Mouse (Mus musculus) neural tube, embryonic 12.5 days (tissue): ENCODE results near the gene Nr1h2. TPM values are rescaled to one million over a fixed set of nuclear protein-coding genes. Genes with fewer than 3 reads are reported as not detected.
A peak's percentile ranks its signal among the peaks of the same experiment; 100 is the strongest.

Experiments
- ATAC-seq: fragments of 200-750 bp; cut with Nextera tagmentation; 2 replicates; pipeline ENCODE4 v1.8.0; 2017; ENCODE audit warnings: low read depth, mild to moderate bottlenecking, moderate TSS enrichment, moderate library complexity; ENCODE audit not compliant: low FRiP score
- H3K27ac ChIP-seq: fragments of 300-500 bp; sonication (generic); 2 replicates; pipeline ENCODE4 v1.5.1; 2016
- H3K27me3 ChIP-seq: fragments of 300-500 bp; sonication (generic); replicated peaks from 2 replicates; pipeline ENCODE4 v1.6.1; 2016; ENCODE audit warnings: mild to moderate bottlenecking
- H3K36me3 ChIP-seq: fragments of 300-500 bp; sonication (generic); 2 replicates; pipeline ENCODE4 v1.6.1; 2016; ENCODE audit warnings: mild to moderate bottlenecking
- H3K4me1 ChIP-seq: fragments of 300-500 bp; sonication (generic); 2 replicates; pipeline ENCODE4 v1.6.1; 2016
- H3K4me2 ChIP-seq: fragments of 300-500 bp; sonication (generic); replicated peaks from 2 replicates; pipeline ENCODE4 v1.6.1; 2016; ENCODE audit warnings: mild to moderate bottlenecking
- H3K4me3 ChIP-seq: fragments of 300-500 bp; sonication (generic); 2 replicates; pipeline ENCODE4 v1.5.1; 2016
- H3K9ac ChIP-seq: fragments of 300-500 bp; sonication (generic); 2 replicates; pipeline ENCODE4 v1.6.1; 2016; ENCODE audit warnings: mild to moderate bottlenecking
- H3K9me3 ChIP-seq: fragments of 300-500 bp; sonication (generic); 2 replicates; pipeline ENCODE4 v1.6.1; 2016; ENCODE audit warnings: mild to moderate bottlenecking
- WGBS: fragments of 180-500 bp; shearing (Covaris S2); methylation state at CpG from one replicate; pipeline ENCODE4 v1.1.7; 2016; 5-methylcytosine and 5-hydroxymethylcytosine counted together
- polyA plus RNA-seq: library from polyadenylated mRNA; unstranded; fragments of >200 nt; fragmentation: Nextera tagmentation; extraction: Ambion mirVana; gene quantifications from 2 replicates; pipeline ENCODE4 v1.2.1, GENCODE M21; 2016

Gene Nr1h2
- polyA plus RNA-seq, 1 experiment from 2014 or later: 69.5 TPM

DNA sequence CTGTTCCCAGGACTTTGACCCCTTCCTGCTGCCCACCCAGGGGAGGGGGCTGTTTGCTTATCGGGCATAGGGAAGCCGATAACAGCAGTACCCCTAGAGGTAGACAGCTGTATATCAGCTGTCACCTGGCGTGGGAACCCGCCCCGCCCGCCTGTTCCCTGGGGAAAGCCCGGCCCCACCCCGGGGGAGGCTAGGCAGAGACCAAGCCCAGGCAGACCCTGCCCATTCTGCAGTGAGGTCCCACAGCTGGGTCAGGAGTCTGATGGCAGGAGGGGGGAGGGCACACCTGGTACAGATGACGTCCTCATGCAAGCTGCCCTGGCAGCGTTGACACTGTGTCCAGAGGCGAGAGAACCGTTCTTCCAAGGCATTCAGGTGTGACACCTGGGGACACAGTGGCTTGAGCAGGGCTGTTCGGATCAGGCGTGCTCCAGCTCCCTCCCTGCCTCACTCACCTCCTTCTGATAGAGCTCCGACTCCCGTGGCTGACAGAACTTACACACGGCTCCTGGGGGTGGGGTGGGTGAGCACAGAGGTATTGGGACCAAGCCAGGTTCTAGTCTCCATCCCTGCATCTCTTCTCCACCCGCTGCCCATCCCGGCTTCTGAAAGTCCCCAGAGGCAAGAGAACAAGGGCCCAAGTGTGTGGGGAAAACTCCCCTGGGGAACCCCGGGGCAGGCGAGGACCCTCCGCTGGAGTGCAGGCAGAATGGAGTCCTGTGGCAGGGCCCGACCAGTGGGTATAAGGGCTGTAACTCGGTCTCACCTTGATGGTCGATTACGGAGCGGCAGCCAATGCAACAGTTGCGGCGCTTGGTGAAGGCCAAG, 20.6 kb downstream of the Nr1h2 start:
- no peak overlapping the region for H3K9ac ChIP-seq
- H3K9me3 ChIP-seq: no peaks in the 10 kb centered on the region
- peaks cover 61% of the 10 kb centered on the region for H3K36me3 ChIP-seq
- H3K27me3 ChIP-seq: peaks cover 9% of the 10 kb centered on the region
- no peak for ATAC-seq
- 89% methylated on average over 29 of the region's 29 CpGs for WGBS
- H3K4me3 ChIP-seq: no peak overlapping the region
- H3K27ac ChIP-seq: no peak overlapping the region
- no peak overlapping the region for H3K4me2 ChIP-seq
- H3K4me1 ChIP-seq: peaks cover 1% of the 10 kb centered on the region; the same call in 1 of the 2 replicates

DNA sequence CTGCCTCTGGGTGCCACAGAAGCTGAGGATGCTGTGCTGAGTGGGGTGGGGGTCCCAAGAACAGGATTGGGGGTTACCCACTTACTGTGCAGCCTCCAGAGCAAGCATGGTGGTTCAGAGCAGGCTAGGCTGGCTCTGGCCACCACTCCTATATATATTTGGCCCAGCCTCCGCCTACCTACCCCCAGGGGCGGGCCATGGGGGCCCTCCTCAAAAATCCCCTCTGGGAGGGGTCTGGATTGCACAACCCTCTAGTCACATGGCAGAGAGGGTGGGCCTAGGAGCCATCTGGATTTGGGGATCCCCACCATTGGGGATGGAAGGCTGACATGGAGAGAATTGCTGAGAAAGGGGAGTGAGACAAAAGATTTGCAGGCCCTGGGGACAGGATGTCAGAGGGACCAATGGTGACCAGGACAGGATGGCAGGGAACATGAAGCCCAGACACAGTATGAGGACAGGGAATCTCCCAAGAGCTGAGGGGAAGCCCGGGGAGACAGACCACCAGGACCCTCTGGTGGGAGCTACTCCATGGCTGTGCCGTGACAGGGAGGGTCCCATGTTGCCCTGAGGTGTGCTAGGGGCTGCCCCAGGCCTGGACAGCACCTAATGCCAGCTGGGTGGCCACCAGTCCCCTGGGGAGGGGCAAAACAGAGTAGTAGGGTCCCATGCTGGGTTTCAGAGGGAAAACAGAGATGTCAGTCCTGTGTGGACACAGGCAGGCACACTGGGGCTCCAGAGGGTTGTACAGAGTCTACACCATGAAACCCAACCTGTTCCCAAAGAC, 21.6 kb downstream of the Nr1h2 start, which contains the start of gene Spib:
Spib (minus strand) TSS at position 126 of the 787 bp plus-strand sequence.
- H3K9ac ChIP-seq: no peak within 1 kb of the TSS
- H3K36me3 ChIP-seq: peaks cover 51% of the 10 kb centered on the region
- H3K4me1 ChIP-seq: peaks cover 7% of the 10 kb centered on the region; the same call in 1 of the 2 replicates
- no peak within 1 kb of the TSS for H3K27ac ChIP-seq
- no peak for ATAC-seq
- no peak within 1 kb of the TSS for H3K4me2 ChIP-seq
- 79% methylated on average over 4 of the region's 4 CpGs for WGBS
- no peaks in the 10 kb centered on the region for H3K9me3 ChIP-seq
- peaks cover 19% of the 10 kb centered on the region for H3K27me3 ChIP-seq
- H3K4me3 ChIP-seq: no peak within 1 kb of the TSS

DNA sequence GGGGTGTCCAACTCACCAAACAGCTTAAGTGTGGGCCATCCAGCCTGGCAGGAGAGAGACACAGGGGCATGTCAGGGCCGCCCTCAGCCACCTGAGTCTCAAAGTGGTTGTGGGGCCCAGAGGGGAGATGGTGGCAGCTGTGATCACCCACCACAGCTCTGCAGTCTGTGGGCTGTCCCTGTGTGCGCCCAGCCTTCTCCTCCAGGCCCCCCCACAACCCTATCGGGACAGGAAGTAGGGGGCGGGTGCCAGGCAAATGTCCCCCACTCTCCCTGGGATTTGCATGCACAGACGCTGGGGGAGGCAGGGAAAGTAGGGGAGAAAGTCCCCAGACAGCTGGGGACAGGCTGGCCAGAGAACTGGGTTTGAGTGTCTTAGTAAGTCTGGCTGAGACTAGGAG, 22.5 kb downstream of the Nr1h2 start:
- Histone ChIP-seq H3K9ac (no peak overlapping the region), H3K4me2 (no peak overlapping the region), H3K4me3 (no peak overlapping the region), H3K36me3 (peaks cover 42% of the 10 kb centered on the region), H3K4me1 (peaks cover 7% of the 10 kb centered on the region; the same call in 1 of the 2 replicates), H3K9me3 (no peaks in the 10 kb centered on the region), H3K27me3 (peaks cover 26% of the 10 kb centered on the region), H3K27ac (no peak overlapping the region)
- ATAC-seq: no peak
- WGBS: 49% methylated on average over 5 of the region's 5 CpGs

DNA sequence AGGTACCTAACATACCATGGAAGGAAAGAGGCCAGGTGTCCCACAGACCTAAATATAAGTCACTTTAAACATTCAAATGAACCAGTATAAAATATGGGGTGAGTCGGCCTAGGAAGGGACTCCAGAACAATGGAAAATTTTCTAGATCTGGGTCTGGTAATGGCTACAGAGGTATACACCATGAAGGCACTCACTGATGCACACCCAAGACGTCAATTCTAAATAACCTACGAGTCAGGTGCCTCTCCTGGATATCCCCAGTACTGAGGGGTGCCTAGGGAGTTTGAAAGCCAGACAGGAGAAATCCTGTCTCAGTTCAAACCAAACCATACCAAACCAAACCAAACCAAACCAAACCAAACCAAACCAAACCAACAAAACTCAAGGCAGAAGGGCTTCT, 23.2 kb downstream of the Nr1h2 start:
- no peak overlapping the region for H3K4me2 ChIP-seq
- WGBS: 79% methylated on average over 3 of the region's 3 CpGs
- no peak overlapping the region for H3K9ac ChIP-seq
- peaks cover 7% of the 10 kb centered on the region; the same call in 1 of the 2 replicates for H3K4me1 ChIP-seq
- no peak for ATAC-seq
- peaks cover 35% of the 10 kb centered on the region for H3K36me3 ChIP-seq
- no peak overlapping the region for H3K4me3 ChIP-seq
- no peaks in the 10 kb centered on the region for H3K9me3 ChIP-seq
- peaks cover 31% of the 10 kb centered on the region for H3K27me3 ChIP-seq
- no peak overlapping the region for H3K27ac ChIP-seq

DNA sequence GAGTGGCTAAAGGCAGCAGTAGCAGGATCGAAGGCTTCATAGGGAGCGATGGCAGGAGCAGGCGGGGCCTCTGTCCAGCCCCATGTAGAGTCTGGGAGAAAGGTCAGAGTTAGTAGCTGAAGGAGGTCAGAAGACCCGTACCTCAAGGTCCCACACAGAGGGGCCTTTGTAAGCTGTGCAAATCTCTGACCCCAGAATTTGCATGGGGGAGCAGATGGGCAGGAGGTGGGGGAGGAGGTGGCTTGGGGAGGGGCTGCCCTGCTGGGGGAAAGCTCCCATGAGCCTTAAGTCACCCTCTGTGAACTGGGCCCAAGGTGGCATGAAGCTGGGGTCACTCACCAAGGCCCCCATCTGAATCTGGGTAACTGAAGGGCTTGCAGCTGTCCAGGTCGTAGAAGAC, 24.2 kb downstream of the Nr1h2 start:
- no peak overlapping the region for H3K4me3 ChIP-seq
- no peaks in the 10 kb centered on the region for H3K9me3 ChIP-seq
- H3K4me1 ChIP-seq: peaks cover 11% of the 10 kb centered on the region
- 62% methylated on average over 5 of the region's 5 CpGs for WGBS
- no peak overlapping the region for H3K4me2 ChIP-seq
- H3K27me3 ChIP-seq: peaks cover 41% of the 10 kb centered on the region
- H3K9ac ChIP-seq: no peak overlapping the region
- no peak for ATAC-seq
- no peak overlapping the region for H3K27ac ChIP-seq
- H3K36me3 ChIP-seq: peaks cover 26% of the 10 kb centered on the region

DNA sequence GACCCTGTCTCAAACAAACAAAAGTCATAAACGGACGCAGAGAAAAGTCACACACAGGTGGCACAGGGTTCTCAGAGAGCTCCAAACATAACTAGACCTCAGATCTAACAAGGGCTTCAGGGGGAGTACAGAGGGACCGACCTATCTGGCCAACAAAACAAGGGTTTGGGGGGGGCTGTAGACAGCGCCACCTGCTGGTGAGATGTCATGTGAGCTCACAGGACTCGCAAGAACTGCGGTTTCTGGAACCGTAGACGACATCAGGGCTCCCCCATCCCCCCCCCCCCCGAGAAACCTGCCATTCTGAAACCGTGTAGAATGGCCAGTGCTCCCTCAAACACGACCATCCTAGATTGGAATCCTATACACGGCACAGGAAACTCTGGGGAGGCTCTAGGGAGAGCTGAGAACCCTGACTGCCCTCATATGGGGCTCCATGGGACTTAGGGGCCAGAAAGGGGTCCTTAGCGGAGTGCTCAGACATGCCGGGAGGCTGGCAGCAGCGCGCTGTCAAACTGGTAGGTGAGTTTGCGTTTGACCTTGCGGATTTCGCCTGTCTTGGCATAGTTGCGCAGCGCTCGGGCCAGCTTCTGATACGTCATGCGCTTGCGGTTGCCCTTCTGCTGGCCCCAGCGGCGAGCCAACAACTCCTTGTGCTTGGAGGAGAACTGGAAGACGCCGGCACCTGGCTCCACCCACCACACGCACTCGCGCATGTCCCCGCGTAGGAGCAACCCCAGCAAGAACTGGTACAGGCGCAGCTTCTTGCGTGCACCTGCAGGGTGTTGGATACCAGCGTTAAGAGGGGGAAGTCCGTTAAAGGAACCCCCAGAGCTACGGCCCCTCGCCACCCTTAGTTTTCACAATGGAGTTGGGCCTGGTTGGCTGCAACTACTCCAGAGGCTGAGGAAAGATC, 26.0 kb downstream of the Nr1h2 start:
- peaks cover 11% of the 10 kb centered on the region for H3K4me1 ChIP-seq
- peak overlapping the region; percentile 67 for H3K4me2 ChIP-seq
- WGBS: 5% methylated on average over 40 of the region's 40 CpGs
- peak overlapping the region; percentile 30 for H3K4me3 ChIP-seq
- peaks cover 57% of the 10 kb centered on the region for H3K27me3 ChIP-seq
- ATAC-seq: no peak; the same call in 1 of the 2 replicates
- no peaks in the 10 kb centered on the region for H3K9me3 ChIP-seq
- H3K27ac ChIP-seq: no peak overlapping the region
- peaks cover 8% of the 10 kb centered on the region; the same call in 1 of the 2 replicates for H3K36me3 ChIP-seq
- H3K9ac ChIP-seq: peak overlapping the region; percentile 40; the same call in 1 of the 2 replicates

DNA sequence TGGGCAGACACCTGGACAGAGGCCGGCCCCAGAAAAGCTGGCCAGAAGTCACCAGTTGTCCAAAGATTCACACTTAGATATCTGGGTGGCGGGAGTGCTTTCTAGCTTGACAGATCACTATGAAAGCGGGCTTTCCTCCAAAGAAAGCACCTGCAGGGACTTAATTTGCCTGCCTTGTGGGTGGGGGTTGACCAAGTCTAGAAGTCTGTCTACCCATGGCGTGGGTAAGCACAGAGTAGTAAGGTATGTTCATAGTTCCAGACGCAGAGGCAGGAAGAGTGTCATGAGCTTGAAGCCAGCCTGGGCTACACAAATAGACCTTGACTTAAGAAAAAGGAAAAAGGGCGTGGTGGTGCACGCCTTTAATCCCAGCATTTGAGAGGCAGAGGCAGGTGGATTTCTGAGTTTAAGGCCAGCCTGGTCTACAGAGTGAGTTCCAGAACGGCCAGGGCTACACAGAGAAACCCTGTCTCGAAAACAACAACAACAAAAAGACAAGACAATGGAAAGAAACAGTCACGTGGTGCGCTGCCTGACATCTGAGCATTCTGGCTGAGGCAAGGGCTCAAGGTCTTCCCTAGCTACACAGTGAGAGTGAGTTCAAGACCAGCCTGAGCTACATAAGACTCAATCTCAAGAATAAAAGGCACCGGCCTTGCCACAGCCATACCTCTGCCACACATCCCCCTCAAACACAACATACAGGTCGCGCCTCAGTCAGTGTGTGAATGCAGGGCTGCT, 27.2 kb downstream of the Nr1h2 start:
- H3K4me3 ChIP-seq: no peak overlapping the region
- 88% methylated on average over 14 of the region's 14 CpGs for whole genome bisulfite sequencing
- peaks cover 67% of the 10 kb centered on the region for H3K27me3 ChIP-seq
- H3K4me1 ChIP-seq: peaks cover 13% of the 10 kb centered on the region
- ATAC-seq: no peak
- no peak overlapping the region for H3K4me2 ChIP-seq
- H3K9me3 ChIP-seq: no peaks in the 10 kb centered on the region
- H3K36me3 ChIP-seq: no peaks in the 10 kb centered on the region
- H3K9ac ChIP-seq: no peak overlapping the region
- no peak overlapping the region for H3K27ac ChIP-seq

DNA sequence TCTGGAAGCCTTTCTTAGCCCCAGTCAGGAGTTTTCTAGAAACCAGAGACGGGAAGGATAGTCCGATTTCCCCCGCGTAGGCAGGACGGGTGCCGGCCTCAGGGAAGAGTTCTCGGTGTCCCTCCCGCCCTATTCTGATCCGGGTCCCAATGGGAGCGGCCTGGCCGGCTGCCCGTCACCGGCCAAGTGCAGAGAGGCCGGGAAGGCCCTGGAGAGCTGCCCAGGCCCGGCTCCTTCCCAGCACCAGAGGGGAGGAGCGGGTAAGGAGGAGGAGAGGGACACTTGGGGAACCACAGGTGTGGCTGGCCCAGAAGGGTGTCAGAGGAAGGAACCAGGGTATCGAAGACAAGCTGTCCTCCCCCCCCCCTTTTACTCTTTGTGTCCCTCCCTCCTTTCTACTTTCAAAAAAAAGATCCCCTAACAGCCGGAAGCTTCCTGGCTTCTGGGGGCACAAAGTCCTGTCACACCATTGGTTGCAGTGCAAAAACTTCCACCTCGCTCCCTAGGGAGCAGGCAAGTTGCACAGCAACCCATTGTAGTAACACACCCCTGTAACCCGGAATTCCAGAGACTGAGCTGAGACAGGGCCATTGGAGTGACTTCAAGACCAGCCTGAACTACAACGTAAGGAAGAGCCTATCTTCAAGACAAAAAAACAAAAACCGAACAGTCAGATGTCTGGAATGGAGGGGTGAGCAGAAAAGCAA, 28.5 kb downstream of the Nr1h2 start:
- H3K9me3 ChIP-seq: no peaks in the 10 kb centered on the region
- no peak overlapping the region for H3K27ac ChIP-seq
- H3K36me3 ChIP-seq: no peaks in the 10 kb centered on the region
- H3K4me3 ChIP-seq: no peak overlapping the region
- peaks cover 15% of the 10 kb centered on the region for H3K4me1 ChIP-seq
- H3K27me3 ChIP-seq: peaks cover 75% of the 10 kb centered on the region
- no peak overlapping the region for H3K4me2 ChIP-seq
- WGBS: 18% methylated on average over 22 of the region's 22 CpGs
- no peak overlapping the region; the same call in 1 of the 2 replicates for H3K9ac ChIP-seq
- ATAC-seq: no peak

DNA sequence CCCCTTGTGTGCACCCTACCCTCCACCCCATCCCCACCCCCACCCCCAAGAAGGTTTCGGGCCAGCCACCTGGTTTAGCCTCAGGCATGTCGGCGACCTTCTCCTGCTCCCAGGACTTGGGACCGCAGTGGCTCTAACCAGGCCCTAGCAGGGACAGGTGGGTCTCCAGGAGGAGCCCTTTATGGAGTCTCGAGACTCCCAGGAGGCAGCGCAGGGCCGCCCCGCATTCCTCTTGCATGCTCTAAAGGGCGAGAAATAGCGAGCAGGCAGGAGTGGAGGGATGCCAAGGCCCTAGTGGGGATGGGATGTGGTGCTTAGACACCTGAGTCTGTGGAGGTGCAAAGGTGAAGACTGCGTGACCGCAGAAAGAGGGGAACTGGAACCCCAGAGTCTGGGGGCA, 29.2 kb downstream of the Nr1h2 start, which contains the start of gene Mybpc2:
Mybpc2 (minus strand) TSS at position 155 of the 400 bp plus-strand sequence.
- H3K36me3 ChIP-seq: no peaks in the 10 kb centered on the region
- ATAC-seq: no peak
- 39% methylated on average over 12 of the region's 12 CpGs for WGBS
- no peak within 1 kb of the TSS for H3K4me2 ChIP-seq
- no peak within 1 kb of the TSS for H3K4me3 ChIP-seq
- no peak within 1 kb of the TSS for H3K27ac ChIP-seq
- peaks cover 15% of the 10 kb centered on the region for H3K4me1 ChIP-seq
- H3K27me3 ChIP-seq: peaks cover 75% of the 10 kb centered on the region
- no peak within 1 kb of the TSS; the same call in 1 of the 2 replicates for H3K9ac ChIP-seq
- no peaks in the 10 kb centered on the region for H3K9me3 ChIP-seq

DNA sequence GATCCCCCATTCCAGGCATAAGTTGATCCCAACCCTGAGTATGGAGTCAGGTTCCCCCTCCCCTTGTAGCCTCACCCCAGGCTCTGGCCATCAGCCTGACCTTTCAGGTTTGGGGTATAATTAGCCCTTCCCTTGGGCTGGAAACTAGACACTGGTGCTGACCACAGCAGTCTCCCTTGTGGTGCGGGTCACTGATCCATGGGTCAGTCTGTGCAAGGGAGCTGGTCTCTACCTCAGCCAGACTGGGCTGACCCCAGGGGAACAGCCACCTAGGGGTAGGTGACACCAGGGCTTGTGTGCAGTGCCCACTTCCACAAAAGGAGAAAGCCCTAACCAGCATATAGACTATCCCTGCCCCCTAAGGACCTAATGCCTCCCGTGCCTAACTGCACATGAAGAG, 30.7 kb downstream of the Nr1h2 start:
- ATAC-seq: no peak
- Histone ChIP-seq H3K9me3 (no peaks in the 10 kb centered on the region), H3K27ac (no peak overlapping the region), H3K4me1 (peaks cover 13% of the 10 kb centered on the region), H3K36me3 (no peaks in the 10 kb centered on the region), H3K4me3 (no peak overlapping the region), H3K9ac (no peak overlapping the region), H3K4me2 (no peak overlapping the region), H3K27me3 (peaks cover 67% of the 10 kb centered on the region)
- 80% methylated on average over 2 of the region's 2 CpGs for WGBS
